Mouse (Mus musculus): ENCODE results near the gene Alk.

GRCm38 (mm10) chr17:72526356-72526755 lies 78.1 kb downstream of the Alk start:
- TF ChIP-seq CTCF (IDR thresholded peaks at IDR 0.05; ENCODE audit: low read depth, low read length): no peak
- no peak for TF ChIP-seq POLR2A (IDR thresholded peaks at IDR 0.05; ENCODE audit: extremely low read depth, insufficient read depth, low read length)
